Mouse (Mus musculus) neutrophil, adult 59 days (primary cell): ENCODE results near the gene Gm3072. TPM values are rescaled to one million over a fixed set of nuclear protein-coding genes. Genes with fewer than 3 reads are reported as not detected.

ENCODE experiments used
- total RNA-seq, 2 experiments: library from RNA; stranded (reverse); gene quantifications; 1 replicate in 1 of 2; 2 replicates in 1 of 2; pipeline ENCODE4 v1.2.4; 2023

Gm3072 gene
- not detected for total RNA-seq

DNA sequence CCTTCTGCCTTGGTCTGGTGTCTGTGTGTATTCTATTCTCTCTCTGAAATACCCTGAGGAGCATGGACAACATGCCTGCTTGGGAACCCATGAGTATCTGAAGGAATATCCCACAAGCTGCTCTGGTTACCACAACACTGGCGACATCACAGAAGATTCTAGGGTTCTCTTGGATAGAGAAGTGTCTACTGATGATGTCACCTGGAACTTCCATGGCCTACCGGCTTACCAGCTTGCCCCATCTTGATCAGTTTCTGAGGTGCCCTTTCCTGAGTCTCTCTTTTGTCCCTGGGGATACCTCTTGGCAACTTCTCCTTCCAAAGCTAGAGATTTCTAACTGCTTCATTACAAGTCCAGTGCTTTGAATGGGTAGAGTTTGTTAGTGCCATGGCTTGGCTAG, at the start of gene Gm3072:
Gene Gm3072 (minus strand): TSS at position 101 of the 400 bp plus-strand sequence.

DNA sequence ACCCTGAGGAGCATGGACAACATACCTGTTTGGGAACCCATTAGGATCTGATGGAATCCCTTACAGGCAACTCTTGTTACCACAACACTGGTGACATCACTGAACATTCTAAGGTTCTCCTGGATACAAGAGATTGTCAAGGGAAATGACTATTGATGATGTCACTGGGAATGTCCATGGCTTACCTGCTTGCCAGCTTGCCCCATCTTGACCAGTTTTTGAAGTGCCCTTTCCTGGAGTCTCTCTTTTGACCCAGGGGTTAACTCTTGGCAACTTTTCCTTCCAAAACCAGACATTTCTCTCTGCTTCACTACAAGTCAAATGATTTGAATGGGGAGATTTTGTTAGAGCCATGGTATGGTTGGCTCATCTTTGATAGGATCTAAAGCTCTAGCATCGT, 22.0 kb upstream of the Gm3072 start, which contains the start of gene Gm3676:
Gene Gm3676 (minus strand): TSS at position 101 of the 400 bp plus-strand sequence.

DNA sequence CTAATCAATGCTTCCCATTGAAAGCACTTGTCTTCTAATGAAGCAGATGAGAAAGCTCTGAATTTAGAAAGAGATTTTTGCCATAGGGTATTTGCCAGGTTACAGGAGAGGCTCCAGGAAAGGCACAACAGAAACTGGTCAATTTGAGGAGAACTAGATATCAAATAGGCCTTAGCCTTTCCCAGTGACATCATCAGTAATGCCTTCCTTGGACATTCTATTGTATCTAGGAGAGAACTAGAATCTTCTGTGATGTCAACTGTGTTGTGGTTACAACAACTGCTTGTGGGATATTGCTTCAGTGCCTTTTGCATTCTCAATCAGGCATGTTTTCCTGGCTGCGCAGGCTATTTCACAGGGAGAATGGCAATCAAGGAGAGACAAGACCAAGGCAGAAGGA, 51.5 kb downstream of the Gm3072 start, which contains the start of gene 1700049E17Rik2:
Gene 1700049E17Rik2 (plus strand): TSS at position 301 of the 400 bp plus-strand sequence.

Other genes with a start within 250 kb of the Gm3072 start
- gene Gm7945, start 238.2 kb downstream of the Gm3072 start, total RNA-seq = not detected
- not detected for gene Gm6482, start 216.3 kb downstream of the Gm3072 start, total RNA-seq
- not detected for gene Gm7954, start 171.1 kb downstream of the Gm3072 start, total RNA-seq
- not detected for gene Gm3486, start 135.1 kb downstream of the Gm3072 start, total RNA-seq
- not detected for gene Gm7970, start 69.0 kb downstream of the Gm3072 start, total RNA-seq
- gene 1700049E17Rik2, start 51.4 kb downstream of the Gm3072 start, total RNA-seq = not detected
- gene Gm3676, start 21.9 kb upstream of the Gm3072 start, total RNA-seq = not detected
- gene Gm8068, start 77.3 kb upstream of the Gm3072 start, total RNA-seq = not detected
- not detected for gene Gm7929, start 126.0 kb upstream of the Gm3072 start, total RNA-seq
- not detected for gene Gm47189, start 147.8 kb upstream of the Gm3072 start, total RNA-seq